Mouse (Mus musculus) heart, embryonic 14.5 days (tissue): ENCODE results near the gene Gna12. TPM values are rescaled to one million over a fixed set of nuclear protein-coding genes. Genes with fewer than 3 reads are reported as not detected.
A peak's percentile ranks its signal among the peaks of the same experiment; 100 is the strongest.

Source experiments
- ATAC-seq: fragments of 200-750 bp; cut with Nextera tagmentation; 2 replicates; pipeline ENCODE4 v1.8.0; 2017; ENCODE audit warnings: low read depth, moderate TSS enrichment; ENCODE audit not compliant: insufficient number of reproducible peaks, insufficient read depth, low FRiP score
- H3K27ac ChIP-seq, 2 experiments: fragments of 200-500 bp in 1 of 2; fragments of 300-500 bp in 1 of 2; sonication (generic) in 1 of 2; replicated peaks in 1 of 2; 2 replicates each; pipeline ENCODE4 v1.5.1; 2012 to 2014; ENCODE audit warnings: low read depth in 2 of 2, low read length in 2 of 2, control low read depth in 1 of 2, mild to moderate bottlenecking in 1 of 2, mixed read lengths in 1 of 2; ENCODE audit not compliant: control insufficient read depth in 1 of 2, insufficient read depth in 1 of 2
- H3K27me3 ChIP-seq: fragments of 300-500 bp; sonication (generic); 2 replicates; pipeline ENCODE4 v1.6.1; 2014; ENCODE audit warnings: mild to moderate bottlenecking, low read length, control low read depth; ENCODE audit not compliant: control insufficient read depth, insufficient read depth
- H3K36me3 ChIP-seq: fragments of 300-500 bp; sonication (generic); 2 replicates; pipeline ENCODE4 v1.6.1; 2014; ENCODE audit warnings: mild to moderate bottlenecking, control low read depth, low read length, mixed read lengths; ENCODE audit not compliant: control insufficient read depth, insufficient read depth
- H3K4me1 ChIP-seq, 2 experiments: fragments of 200-500 bp in 1 of 2; fragments of 300-500 bp in 1 of 2; sonication (generic) in 1 of 2; 2 replicates each; pipeline ENCODE4 v1.6.1; 2012 to 2014; ENCODE audit warnings: low read length in 2 of 2, control low read depth in 1 of 2, mixed read lengths in 1 of 2; ENCODE audit not compliant: control insufficient read depth in 2 of 2, insufficient read depth in 2 of 2
- H3K4me2 ChIP-seq: fragments of 300-500 bp; sonication (generic); 2 replicates; pipeline ENCODE4 v1.6.1; 2014; ENCODE audit warnings: mild to moderate bottlenecking, low read length
- H3K4me3 ChIP-seq, 2 experiments: fragments of 200-500 bp in 1 of 2; fragments of 300-500 bp in 1 of 2; sonication (generic) in 1 of 2; 2 replicates each; pipeline ENCODE4 v1.5.1; 2012 to 2014; ENCODE audit warnings: low read length in 2 of 2, mild to moderate bottlenecking in 2 of 2, control low read depth in 1 of 2, low read depth in 1 of 2, moderate library complexity in 1 of 2; ENCODE audit not compliant: control insufficient read depth in 1 of 2, insufficient read depth in 1 of 2
- H3K9ac ChIP-seq: fragments of 300-500 bp; sonication (generic); 2 replicates; pipeline ENCODE4 v1.6.1; 2014; ENCODE audit warnings: mild to moderate bottlenecking, low read length
- H3K9me3 ChIP-seq: fragments of 300-500 bp; sonication (generic); 2 replicates; pipeline ENCODE4 v1.6.1; 2016; ENCODE audit warnings: low read length, control low read depth; ENCODE audit not compliant: control insufficient read depth
- WGBS: fragments of 180-500 bp; shearing (Covaris S2); extraction: QIAGEN DNeasy Blood & Tissue Kit; methylation state at CpG from one replicate; pipeline ENCODE4 v1.1.7; 2014; 5-methylcytosine and 5-hydroxymethylcytosine counted together
- polyA plus RNA-seq: library from polyadenylated mRNA; unstranded; fragments of >200 nt; fragmentation: Nextera tagmentation; extraction: Ambion mirVana; gene quantifications from 2 replicates; pipeline ENCODE4 v1.2.1, GENCODE M21; 2014

Gene Gna12
- polyA plus RNA-seq, 1 experiment from 2014 or later: 53.8 TPM

DNA sequence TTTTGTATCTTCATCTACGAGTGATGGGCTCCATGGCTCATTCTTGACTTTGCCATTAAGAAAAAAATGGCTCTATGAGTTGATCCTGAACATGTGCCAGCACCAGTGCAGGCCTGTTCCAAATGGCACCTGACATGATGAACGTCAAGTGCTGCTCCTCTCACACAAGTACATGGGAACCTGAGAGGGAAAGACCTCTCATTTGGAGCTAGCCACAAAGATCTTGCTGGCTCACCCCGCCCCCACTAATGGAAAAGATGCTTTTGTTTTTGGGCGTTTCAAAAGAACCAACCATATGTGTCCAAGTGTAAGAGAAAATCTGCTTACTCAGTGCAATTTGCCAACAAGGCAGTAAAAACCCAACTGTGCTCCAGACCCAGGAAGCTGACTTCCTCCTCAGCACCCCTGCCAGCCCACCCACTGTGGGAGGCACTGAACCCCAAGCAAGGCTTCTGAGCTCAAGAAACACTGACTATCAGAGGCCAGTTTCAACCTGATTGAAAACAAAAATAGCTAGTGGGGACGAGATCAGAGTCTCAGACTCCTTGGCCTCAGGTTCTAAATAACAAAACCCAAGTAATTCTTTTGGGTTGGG lies 11.7 kb downstream of the Gna12 start:
- Histone ChIP-seq H3K4me2 (no peak overlapping the region), H3K27me3 (no peaks in the 10 kb centered on the region), H3K4me1 (peaks cover 33 to 71% of the 10 kb centered on the region in 2 experiments), H3K9ac (no peak overlapping the region), H3K36me3 (0 out of 2 replicates have a peak, but pooled peaks cover 2% of the 10 kb centered on the region), H3K9me3 (no peaks in the 10 kb centered on the region), H3K4me3 (no peak overlapping the region), H3K27ac (no peak overlapping the region)
- no peak for ATAC-seq
- WGBS: 83% methylated on average over 5 of the region's 5 CpGs

GRCm38 (mm10) chr5:140816950-140817568 lies 13.2 kb downstream of the Gna12 start:
- H3K4me3 ChIP-seq: no peak overlapping the region
- 0 out of 2 replicates have a peak, but pooled peaks cover 2% of the 10 kb centered on the region for H3K36me3 ChIP-seq
- no peaks in the 10 kb centered on the region for H3K9me3 ChIP-seq
- no peak for ATAC-seq
- H3K4me1 ChIP-seq: peaks cover 38 to 75% of the 10 kb centered on the region in 2 experiments
- H3K27ac ChIP-seq: no peak overlapping the region
- H3K27me3 ChIP-seq: no peaks in the 10 kb centered on the region
- no peak overlapping the region for H3K9ac ChIP-seq
- WGBS: 66% methylated on average over 6 of the region's 6 CpGs
- no peak overlapping the region for H3K4me2 ChIP-seq

GRCm38 (mm10) chr5:140816008-140816407 lies 14.2 kb downstream of the Gna12 start:
- Histone ChIP-seq H3K27me3 (no peaks in the 10 kb centered on the region), H3K4me2 (no peak overlapping the region), H3K9me3 (no peaks in the 10 kb centered on the region), H3K4me3 (no peak overlapping the region), H3K9ac (peak overlapping the region; percentile 7; the same call in 1 of the 2 replicates), H3K4me1 (peaks cover 39 to 78% of the 10 kb centered on the region in 2 experiments), H3K27ac (peak overlapping the region in 1 of 2 experiments; percentile 37; a peak in 2 of 4 replicates), H3K36me3 (0 out of 2 replicates have a peak, but pooled peaks cover 2% of the 10 kb centered on the region)
- WGBS: 79% methylated on average over 3 of the region's 3 CpGs
- ATAC-seq: no peak

DNA sequence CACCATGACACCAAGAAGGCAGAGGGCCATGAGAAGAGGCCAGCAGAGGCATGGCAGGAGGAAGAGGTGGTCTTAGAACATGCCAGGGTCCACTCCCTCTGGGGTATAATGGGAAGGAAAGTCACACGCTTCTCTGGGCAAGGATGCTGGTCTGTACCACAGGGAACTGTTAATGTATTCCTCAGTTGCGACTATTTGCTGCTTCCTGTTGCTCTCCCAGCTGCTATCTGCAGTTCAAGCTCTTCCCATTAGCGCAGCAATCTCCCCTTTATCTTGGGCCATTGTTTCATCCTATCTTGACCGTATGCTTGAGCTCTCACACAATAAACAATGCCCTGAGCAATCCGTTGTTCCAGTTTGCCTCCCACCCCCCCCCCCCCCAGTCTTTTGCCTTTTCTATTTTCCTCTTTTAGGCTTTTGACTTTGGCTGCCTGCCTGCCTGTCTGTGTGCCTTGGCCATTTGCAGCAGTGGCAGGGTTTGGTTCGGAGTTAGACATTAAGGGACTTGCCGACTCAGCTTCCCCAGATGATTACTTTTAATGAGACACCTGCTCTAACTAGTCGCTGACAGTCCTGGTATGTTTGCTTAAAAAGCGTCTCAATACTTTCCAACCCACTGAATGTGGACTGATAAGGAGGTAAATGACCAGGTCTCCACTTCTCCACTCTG lies 15.0 kb downstream of the Gna12 start:
- Histone ChIP-seq H3K9me3 (no peaks in the 10 kb centered on the region), H3K4me2 (peak overlapping the region; percentile 44), H3K36me3 (0 out of 2 replicates have a peak, but pooled peaks cover 2% of the 10 kb centered on the region), H3K4me1 (peaks cover 38 to 79% of the 10 kb centered on the region in 2 experiments), H3K9ac (0 out of 2 replicates have a peak overlapping the region, but pooled peaks have one; percentile 7), H3K27ac (peak overlapping the region; percentile 37 to 64), H3K27me3 (no peaks in the 10 kb centered on the region), H3K4me3 (no peak overlapping the region)
- 11% methylated on average over 9 of the region's 9 CpGs for WGBS
- ATAC-seq: peak; percentile 22; the same call in 1 of the 2 replicates

DNA sequence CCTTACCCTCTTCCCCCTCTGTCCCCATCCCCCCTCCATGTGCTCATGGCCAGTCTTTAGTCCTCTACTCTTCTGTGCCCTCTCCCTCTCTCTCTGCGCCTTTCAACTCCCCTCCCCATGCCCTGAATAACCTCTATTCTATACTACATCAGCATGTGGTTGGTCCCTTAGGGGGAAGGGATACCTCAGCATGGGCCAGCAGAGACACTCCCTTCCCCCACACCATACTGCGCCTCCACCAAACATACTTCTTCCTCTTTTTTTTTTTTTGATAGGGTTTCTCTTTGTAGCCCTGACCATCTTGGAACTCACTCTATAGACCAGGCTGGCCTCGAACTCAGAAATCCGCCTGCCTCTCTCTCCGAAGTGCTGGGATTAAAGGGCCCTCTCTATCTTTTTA lies 15.8 kb downstream of the Gna12 start:
- no peak overlapping the region for H3K4me3 ChIP-seq
- H3K4me2 ChIP-seq: no peak overlapping the region
- 73% methylated on average over 5 of the region's 5 CpGs for WGBS
- H3K4me1 ChIP-seq: peaks cover 39 to 81% of the 10 kb centered on the region in 2 experiments
- H3K36me3 ChIP-seq: 0 out of 2 replicates have a peak, but pooled peaks cover 2% of the 10 kb centered on the region
- ATAC-seq: no peak
- H3K9me3 ChIP-seq: no peaks in the 10 kb centered on the region
- H3K9ac ChIP-seq: no peak overlapping the region
- H3K27ac ChIP-seq: no peak overlapping the region
- H3K27me3 ChIP-seq: no peaks in the 10 kb centered on the region

GRCm38 (mm10) chr5:140812699-140813098 lies 17.5 kb downstream of the Gna12 start:
- Histone ChIP-seq H3K27ac (no peak overlapping the region), H3K4me2 (no peak overlapping the region), H3K9me3 (no peaks in the 10 kb centered on the region), H3K36me3 (0 out of 2 replicates have a peak, but pooled peaks cover 2% of the 10 kb centered on the region), H3K27me3 (no peaks in the 10 kb centered on the region), H3K9ac (no peak overlapping the region), H3K4me3 (no peak overlapping the region), H3K4me1 (peaks cover 41 to 80% of the 10 kb centered on the region in 2 experiments)
- no peak for ATAC-seq
- 46% methylated on average over 4 of the region's 4 CpGs for WGBS

DNA sequence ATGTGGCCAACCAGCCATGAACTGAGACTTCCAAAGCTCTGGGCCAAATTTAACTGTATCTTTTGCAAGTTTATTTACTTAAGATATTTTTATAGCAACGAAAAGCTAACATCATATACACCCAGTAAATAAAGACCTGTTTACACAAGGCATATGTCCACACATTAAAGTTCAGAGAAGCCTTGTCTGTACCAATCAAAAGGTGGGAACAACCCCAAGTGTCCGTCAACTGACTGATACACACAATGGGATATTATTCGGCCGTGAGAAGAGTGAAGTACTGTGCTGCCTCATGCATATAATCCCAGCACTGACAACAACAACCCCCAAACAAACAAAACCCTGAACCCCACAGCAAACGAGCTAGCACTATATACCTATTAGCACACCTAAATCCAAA lies 18.2 kb downstream of the Gna12 start:
- ATAC-seq: no peak
- Histone ChIP-seq H3K9ac (no peak overlapping the region), H3K4me3 (no peak overlapping the region), H3K4me1 (peaks cover 39 to 77% of the 10 kb centered on the region in 2 experiments), H3K27ac (no peak overlapping the region), H3K9me3 (no peaks in the 10 kb centered on the region), H3K4me2 (no peak overlapping the region), H3K36me3 (no peaks in the 10 kb centered on the region), H3K27me3 (no peaks in the 10 kb centered on the region)
- 76% methylated on average over 5 of the region's 5 CpGs for WGBS
